Mouse (Mus musculus) bone marrow, adult 2 months (tissue): ENCODE results near the gene Rheb. TPM values are rescaled to one million over a fixed set of nuclear protein-coding genes. Genes with fewer than 3 reads are reported as not detected.
"Not testable (repeated sequence)": the region's sequence is repeated elsewhere in the genome, so short reads cannot be mapped to it uniquely, and the experiment has no call there.

Experiments
- H3K27ac ChIP-seq: fragments of 200-500 bp; 2 replicates; pipeline ENCODE4 v1.5.1; 2012; ENCODE audit warnings: low read depth, mild to moderate bottlenecking, control low read depth, inconsistent platforms, low read length; ENCODE audit not compliant: control insufficient read depth, poor library complexity, insufficient read depth
- H3K4me1 ChIP-seq: fragments of 200-500 bp; 2 replicates; pipeline ENCODE4 v1.6.1; 2011; ENCODE audit warnings: low read length; ENCODE audit not compliant: control insufficient read depth, insufficient read depth
- H3K4me3 ChIP-seq: fragments of 200-500 bp; replicated peaks from 2 replicates; pipeline ENCODE3; 2011; ENCODE audit warnings: mild to moderate bottlenecking, low read depth, low read length, control low read depth; ENCODE audit not compliant: control insufficient read depth
- CTCF ChIP-seq: fragments of 200-500 bp; IDR thresholded peaks from 2 replicates; pipeline ENCODE4 v1.5.1; 2011; ENCODE audit warnings: low read length, control low read depth; ENCODE audit not compliant: control insufficient read depth, insufficient read depth
- POLR2A ChIP-seq: fragments of 200-500 bp; IDR thresholded peaks from 2 replicates; pipeline ENCODE4 v1.6.1; 2011; ENCODE audit warnings: low read depth, mild to moderate bottlenecking, control low read depth, low read length, borderline replicate concordance; ENCODE audit not compliant: control insufficient read depth
- WGBS: fragments of 180-500 bp; shearing (Covaris S2); methylation state at CpG from one replicate; pipeline ENCODE4 v1.1.7; 2018; 5-methylcytosine and 5-hydroxymethylcytosine counted together
- polyA plus RNA-seq: library from polyadenylated mRNA; stranded (reverse); fragments of >200 nt; gene quantifications from 2 replicates; pipeline ENCODE4 v1.2.4, GENCODE M21; 2011; ENCODE audit warnings: low replicate concordance; ENCODE audit not compliant: missing spikeins, insufficient read depth, insufficient read length

The Rheb gene
- polyA plus RNA-seq, 1 experiment = 42.3 TPM

DNA sequence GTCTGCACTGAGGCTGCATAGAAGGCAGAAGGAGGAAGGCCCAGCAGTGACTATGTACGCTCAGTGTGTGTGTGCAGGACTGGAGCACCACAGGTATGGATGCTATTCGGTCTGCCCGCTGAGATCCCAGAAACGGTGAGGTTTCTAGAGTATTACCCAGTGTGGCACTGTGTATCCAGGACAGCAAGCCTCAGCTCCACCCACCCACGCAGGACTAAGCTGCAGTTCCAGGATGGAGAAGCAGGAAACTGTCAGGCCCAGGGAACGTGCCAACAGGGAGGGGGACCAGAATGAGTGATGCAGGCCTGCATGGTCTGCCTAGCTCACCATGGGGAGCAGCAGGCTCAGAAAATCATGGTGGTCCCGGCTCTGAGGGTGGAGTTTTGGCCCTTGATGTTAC, 49.5 kb downstream of the Rheb start:
- 72% methylated on average over 7 of the region's 7 CpGs for WGBS
- Histone ChIP-seq H3K4me1 (no peaks in the 10 kb centered on the region), H3K4me3 (no peak overlapping the region), H3K27ac (no peak overlapping the region)
- no peak for TF ChIP-seq CTCF
- no peak for TF ChIP-seq POLR2A

GRCm38 (mm10) chr5:24782957-24783356, 59.5 kb downstream of the Rheb start:
- 92% methylated on average over 4 of the region's 4 CpGs for WGBS
- Histone ChIP-seq H3K4me1 (no peaks in the 10 kb centered on the region), H3K27ac (no peak overlapping the region), H3K4me3 (no peak overlapping the region)
- TF ChIP-seq POLR2A (no peak), CTCF (no peak)

DNA sequence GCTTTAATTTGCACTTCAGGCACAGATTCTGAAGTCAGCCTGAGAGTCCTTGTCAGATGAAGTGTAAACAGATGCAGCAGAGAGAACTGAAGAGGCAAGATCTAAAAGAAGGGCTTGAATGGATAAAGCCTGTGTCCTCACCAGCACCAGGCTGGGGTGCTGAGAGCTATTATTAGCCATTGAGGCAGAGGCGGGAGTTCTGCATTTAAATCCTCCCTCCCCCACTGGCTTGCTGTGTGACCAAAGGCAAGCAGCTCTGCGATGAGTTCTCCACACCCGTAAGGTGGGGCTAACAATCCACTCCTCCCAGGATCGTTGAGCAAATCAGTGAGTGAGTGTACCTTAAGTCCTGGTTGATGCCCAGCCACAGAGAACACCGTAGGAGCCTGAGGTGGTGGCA, 61.4 kb downstream of the Rheb start:
- WGBS = 44% methylated on average over 5 of the region's 5 CpGs
- H3K4me3 ChIP-seq = no peak overlapping the region
- H3K4me1 ChIP-seq = no peaks in the 10 kb centered on the region
- H3K27ac ChIP-seq = no peak overlapping the region
- TF ChIP-seq POLR2A (no peak), CTCF (no peak)

- 39% methylated on average over 15 of the region's 15 CpGs for WGBS
- Histone ChIP-seq H3K4me1 (no peaks in the 10 kb centered on the region), H3K27ac (no peak overlapping the region), H3K4me3 (no peak overlapping the region)
- TF ChIP-seq POLR2A = no peak
- TF ChIP-seq CTCF = peak; percentile 48; the same call in 1 of the 2 replicates
Measured at GRCm38 (mm10) chr5:24779881-24780512, 62.4 kb downstream of the Rheb start.

GRCm38 (mm10) chr5:24779321-24779720, 63.1 kb downstream of the Rheb start:
- H3K4me1 ChIP-seq = no peaks in the 10 kb centered on the region
- no peak overlapping the region for H3K4me3 ChIP-seq
- no peak overlapping the region for H3K27ac ChIP-seq
- TF ChIP-seq POLR2A = no peak
- no peak for TF ChIP-seq CTCF

GRCm38 (mm10) chr5:24778843-24779140, 63.6 kb downstream of the Rheb start:
- TF ChIP-seq CTCF (no peak), POLR2A (no peak)
- Histone ChIP-seq H3K27ac (no peak overlapping the region), H3K4me1 (no peaks in the 10 kb centered on the region), H3K4me3 (no peak overlapping the region)
- 68% methylated on average over 13 of the region's 13 CpGs for WGBS

- Histone ChIP-seq H3K4me1 (no peaks in the 10 kb centered on the region), H3K4me3 (no peak overlapping the region), H3K27ac (no peak overlapping the region)
- TF ChIP-seq CTCF = no peak
- WGBS = 78% methylated on average over 17 of the region's 17 CpGs
Measured at GRCm38 (mm10) chr5:24778082-24778842, 64.2 kb downstream of the Rheb start.

DNA sequence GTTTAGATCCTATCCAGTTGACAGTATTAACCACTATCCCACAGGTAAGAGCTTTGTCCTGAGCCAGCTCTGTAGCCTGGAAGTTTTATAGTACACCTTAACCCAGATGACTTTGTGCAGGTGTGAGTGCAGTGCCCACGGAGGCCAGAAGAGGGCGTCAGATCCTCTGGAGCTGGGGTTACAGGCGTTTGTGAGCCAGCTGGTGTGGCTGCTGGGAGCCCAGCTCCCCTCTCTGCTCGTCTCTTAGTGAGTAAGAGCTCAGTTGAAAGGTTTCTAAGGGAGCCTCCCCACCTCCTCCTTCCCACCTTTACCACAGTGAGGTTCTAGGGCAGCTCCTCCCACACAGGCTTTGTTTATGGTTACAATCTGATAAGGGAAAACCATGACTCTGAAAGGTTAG, 65.7 kb downstream of the Rheb start:
- TF ChIP-seq CTCF (no peak), POLR2A (no peak)
- no peaks in the 10 kb centered on the region for H3K4me1 ChIP-seq
- WGBS = 71% methylated on average over 4 of the region's 4 CpGs
- no peak overlapping the region for H3K4me3 ChIP-seq
- no peak overlapping the region for H3K27ac ChIP-seq

GRCm38 (mm10) chr5:24774549-24774948, 67.9 kb downstream of the Rheb start:
- H3K27ac ChIP-seq, H3K4me3 ChIP-seq, H3K4me1 ChIP-seq: not testable (repeated sequence)
- WGBS = 89% methylated on average over 16 of the region's 16 CpGs
